Mouse (Mus musculus) 416B (cell line): ENCODE measurements at regions not wholly inside any gene's neighbourhood (a gene's known extent, or its start where the extent isn't known, plus 50 kb on each side); places are given as distances from the start of the nearest gene placed in this dataset.

Experiments used
- DNase-seq: peaks from one replicate; pipeline ENCODE4 v3.0.0; 2011; ENCODE audit warnings: low read depth

- no peak for DNase-seq
These were observed 282.0 kb upstream of the Hs6st1 start for GRCm38 (mm10) chr1:35786241-35786640.

- DNase-seq, result no peak
These were observed 281.5 kb upstream of the Hs6st1 start for GRCm38 (mm10) chr1:35786668-35787213.

- no peak for DNase-seq
These were observed 271.1 kb upstream of the Hs6st1 start for GRCm38 (mm10) chr1:35797064-35797463.

GRCm38 (mm10) chr1:35797526-35797925, 270.7 kb upstream of the Hs6st1 start:
- no peak for DNase-seq

- no peak for DNase-seq
These were observed 262.7 kb upstream of the Hs6st1 start for GRCm38 (mm10) chr1:35805546-35805945.

- DNase-seq, result no peak
These were observed 261.9 kb upstream of the Hs6st1 start for GRCm38 (mm10) chr1:35806329-35806728.

GRCm38 (mm10) chr1:35806731-35807130, 261.5 kb upstream of the Hs6st1 start:
- no peak for DNase-seq

GRCm38 (mm10) chr1:35808894-35809293, 259.3 kb upstream of the Hs6st1 start:
- DNase-seq, result no peak

GRCm38 (mm10) chr1:35809341-35809740, 258.9 kb upstream of the Hs6st1 start:
- no peak for DNase-seq

GRCm38 (mm10) chr1:35810571-35811342, 257.4 kb upstream of the Hs6st1 start:
- no peak for DNase-seq

GRCm38 (mm10) chr1:35811380-35811779, 256.8 kb upstream of the Hs6st1 start:
- DNase-seq, result no peak

GRCm38 (mm10) chr1:35811795-35812194, 256.4 kb upstream of the Hs6st1 start:
- no peak for DNase-seq

GRCm38 (mm10) chr1:35813625-35814024, 254.6 kb upstream of the Hs6st1 start:
- peak; percentile 36 for DNase-seq

- DNase-seq, result no peak
These were observed 254.0 kb upstream of the Hs6st1 start for GRCm38 (mm10) chr1:35814207-35814606.

GRCm38 (mm10) chr1:35814751-35815150, 253.4 kb upstream of the Hs6st1 start:
- no peak for DNase-seq

GRCm38 (mm10) chr1:35821791-35822190, 246.4 kb upstream of the Hs6st1 start:
- no peak for DNase-seq

GRCm38 (mm10) chr1:35822376-35823202, 245.6 kb upstream of the Hs6st1 start:
- DNase-seq, result no peak

- no peak for DNase-seq
These were observed 244.7 kb upstream of the Hs6st1 start for GRCm38 (mm10) chr1:35823496-35823895.

- DNase-seq, result no peak
These were observed 244.0 kb upstream of the Hs6st1 start for GRCm38 (mm10) chr1:35823981-35824880.

- DNase-seq, result no peak
These were observed 242.7 kb upstream of the Hs6st1 start for GRCm38 (mm10) chr1:35825531-35825966.

GRCm38 (mm10) chr1:35826575-35827114, 241.6 kb upstream of the Hs6st1 start:
- no peak for DNase-seq

- DNase-seq, result no peak
These were observed 240.7 kb upstream of the Hs6st1 start for GRCm38 (mm10) chr1:35827471-35827870.
